Mouse (Mus musculus): ENCODE measurements around the gene Pmepa1. TPM values are rescaled to one million over a fixed set of nuclear protein-coding genes. Genes with fewer than 3 reads are reported as not detected.

The Pmepa1 gene
- total and polyA plus RNA-seq, 2 experiments: 0.28 to 1.8 TPM

- peaks cover 1% of the 10 kb centered on the region; the same call in 1 of the 2 replicates for H3K4me1 ChIP-seq (ENCODE audit: control insufficient read depth, insufficient read depth, low read length)
- H3K27ac ChIP-seq (replicated peaks; ENCODE audit: insufficient read depth, low read depth, low read length): no peak overlapping the region
- WGBS: 61% methylated on average over 7 of the region's 7 CpGs
- H3K36me3 ChIP-seq (ENCODE audit: control insufficient read depth, insufficient read depth, low read length): no peaks in the 10 kb centered on the region
- no peak for DNase-seq (ENCODE audit: extremely low read depth, low read depth, low spot score)
- TF ChIP-seq POLR2A (IDR thresholded peaks at IDR 0.05; ENCODE audit: extremely low read depth, insufficient read depth, low read length) (no peak), CTCF (IDR thresholded peaks at IDR 0.05; ENCODE audit: low read depth, low read length) (no peak)
- H3K4me3 ChIP-seq (ENCODE audit: insufficient read depth, low read depth, low read length): no peak overlapping the region
- no peaks in the 10 kb centered on the region for H3K79me2 ChIP-seq (ENCODE audit: control insufficient read depth, insufficient read depth, low read length)
- H3K27me3 ChIP-seq (ENCODE audit: control insufficient read depth, insufficient read depth, low read length): no peaks in the 10 kb centered on the region
- H3K9ac ChIP-seq (ENCODE audit: low read depth, low read length): no peak overlapping the region
These were observed 51.5 kb downstream of the Pmepa1 start for GRCm38 (mm10) chr2:173224832-173225231.

- 44% methylated on average over 3 of the region's 3 CpGs for WGBS
- Histone ChIP-seq H3K9ac (ENCODE audit: low read depth, low read length) (no peak overlapping the region), H3K4me1 (ENCODE audit: control insufficient read depth, insufficient read depth, low read length) (peaks cover 7% of the 10 kb centered on the region), H3K79me2 (ENCODE audit: control insufficient read depth, insufficient read depth, low read length) (no peaks in the 10 kb centered on the region), H3K27ac (replicated peaks; ENCODE audit: insufficient read depth, low read depth, low read length) (no peak overlapping the region), H3K27me3 (ENCODE audit: control insufficient read depth, insufficient read depth, low read length) (no peaks in the 10 kb centered on the region), H3K4me3 (ENCODE audit: insufficient read depth, low read depth, low read length) (no peak overlapping the region), H3K36me3 (ENCODE audit: control insufficient read depth, insufficient read depth, low read length) (no peaks in the 10 kb centered on the region)
- no peak for DNase-seq (ENCODE audit: extremely low read depth, low read depth, low spot score)
- TF ChIP-seq CTCF (IDR thresholded peaks at IDR 0.05; ENCODE audit: low read depth, low read length): no peak
- TF ChIP-seq POLR2A (IDR thresholded peaks at IDR 0.05; ENCODE audit: extremely low read depth, insufficient read depth, low read length): no peak
These were observed 52.2 kb downstream of the Pmepa1 start for GRCm38 (mm10) chr2:173224097-173224496.

GRCm38 (mm10) chr2:173223496-173223895, 52.8 kb downstream of the Pmepa1 start:
- no peak overlapping the region for H3K4me3 ChIP-seq (ENCODE audit: insufficient read depth, low read depth, low read length)
- no peaks in the 10 kb centered on the region for H3K36me3 ChIP-seq (ENCODE audit: control insufficient read depth, insufficient read depth, low read length)
- 74% methylated on average over 3 of the region's 3 CpGs for WGBS
- TF ChIP-seq CTCF (IDR thresholded peaks at IDR 0.05; ENCODE audit: low read depth, low read length) (no peak), POLR2A (IDR thresholded peaks at IDR 0.05; ENCODE audit: extremely low read depth, insufficient read depth, low read length) (no peak)
- peaks cover 10% of the 10 kb centered on the region for H3K4me1 ChIP-seq (ENCODE audit: control insufficient read depth, insufficient read depth, low read length)
- H3K9ac ChIP-seq (ENCODE audit: low read depth, low read length): no peak overlapping the region
- H3K79me2 ChIP-seq (ENCODE audit: control insufficient read depth, insufficient read depth, low read length): no peaks in the 10 kb centered on the region
- no peak for DNase-seq (ENCODE audit: extremely low read depth, low read depth, low spot score)
- no peak overlapping the region for H3K27ac ChIP-seq (replicated peaks; ENCODE audit: insufficient read depth, low read depth, low read length)
- no peaks in the 10 kb centered on the region for H3K27me3 ChIP-seq (ENCODE audit: control insufficient read depth, insufficient read depth, low read length)

DNA sequence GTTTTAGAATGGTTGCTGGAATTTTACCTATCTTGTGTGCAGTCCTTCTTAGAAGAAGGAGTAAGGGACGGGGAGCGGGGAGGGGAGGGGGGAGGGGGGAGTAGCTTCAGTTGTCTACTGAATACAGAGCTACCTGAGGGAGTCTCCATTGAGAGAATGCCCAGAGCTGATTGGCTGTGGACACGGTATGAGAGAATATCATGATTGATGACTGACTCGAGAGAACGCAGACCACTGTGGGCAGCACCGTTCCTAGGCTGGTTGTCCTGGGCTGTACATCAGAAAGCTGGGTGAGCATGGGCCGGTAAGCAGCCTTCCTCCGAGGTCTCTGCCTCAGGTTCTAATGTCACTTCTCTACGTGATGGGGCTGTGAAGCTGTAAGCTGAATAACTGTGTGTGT, 55.6 kb downstream of the Pmepa1 start:
- Histone ChIP-seq H3K4me1 (ENCODE audit: control insufficient read depth, insufficient read depth, low read length) (peaks cover 14% of the 10 kb centered on the region), H3K27me3 (ENCODE audit: control insufficient read depth, insufficient read depth, low read length) (no peaks in the 10 kb centered on the region), H3K4me3 (ENCODE audit: insufficient read depth, low read depth, low read length) (no peak overlapping the region), H3K79me2 (ENCODE audit: control insufficient read depth, insufficient read depth, low read length) (no peaks in the 10 kb centered on the region), H3K27ac (replicated peaks; ENCODE audit: insufficient read depth, low read depth, low read length) (no peak overlapping the region), H3K36me3 (ENCODE audit: control insufficient read depth, insufficient read depth, low read length) (no peaks in the 10 kb centered on the region), H3K9ac (ENCODE audit: low read depth, low read length) (no peak overlapping the region)
- DNase-seq (ENCODE audit: extremely low read depth, low read depth, low spot score): no peak
- WGBS: 95% methylated on average over 9 of the region's 9 CpGs
- no peak for TF ChIP-seq POLR2A (IDR thresholded peaks at IDR 0.05; ENCODE audit: extremely low read depth, insufficient read depth, low read length)
- TF ChIP-seq CTCF (IDR thresholded peaks at IDR 0.05; ENCODE audit: low read depth, low read length): no peak

DNA sequence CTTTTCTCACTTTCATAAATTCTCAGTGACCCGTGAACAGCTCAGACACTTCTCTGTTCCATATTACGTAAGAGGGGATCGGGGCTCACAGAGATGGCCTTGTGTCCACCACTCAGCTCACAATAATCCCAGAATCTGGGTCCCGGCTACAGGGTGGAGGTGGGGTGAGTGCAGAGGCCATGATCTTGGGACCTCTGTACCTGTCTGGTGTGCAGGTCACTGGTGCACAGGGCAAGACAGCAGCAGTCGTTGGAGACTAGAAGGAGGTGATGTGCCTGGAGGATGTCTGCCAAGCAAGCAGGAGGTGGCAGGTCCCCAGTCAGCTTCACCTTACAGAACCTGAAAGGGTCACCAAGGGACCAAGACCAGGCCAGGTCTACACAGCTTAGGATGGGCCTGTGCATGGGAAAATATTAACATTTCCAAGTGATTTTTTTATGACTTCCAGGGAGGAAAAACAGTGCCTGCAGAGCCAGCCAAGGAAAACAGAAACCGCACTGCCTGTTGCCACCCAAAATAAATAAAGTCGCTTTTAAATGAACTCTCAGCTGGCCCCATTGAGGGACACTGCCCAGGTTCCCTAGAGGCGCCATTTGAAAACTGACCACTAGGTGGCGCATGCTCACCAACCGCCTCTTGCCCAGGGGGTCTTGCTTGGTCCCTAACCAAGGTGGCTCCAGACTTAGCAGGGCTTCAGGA, 56.9 kb downstream of the Pmepa1 start:
- Histone ChIP-seq H3K4me3 (ENCODE audit: insufficient read depth, low read depth, low read length) (no peak overlapping the region), H3K9ac (ENCODE audit: low read depth, low read length) (peak overlapping the region; percentile 20), H3K27ac (replicated peaks; ENCODE audit: insufficient read depth, low read depth, low read length) (peak overlapping the region; percentile 63), H3K36me3 (ENCODE audit: control insufficient read depth, insufficient read depth, low read length) (no peaks in the 10 kb centered on the region), H3K27me3 (ENCODE audit: control insufficient read depth, insufficient read depth, low read length) (no peaks in the 10 kb centered on the region), H3K79me2 (ENCODE audit: control insufficient read depth, insufficient read depth, low read length) (no peaks in the 10 kb centered on the region), H3K4me1 (ENCODE audit: control insufficient read depth, insufficient read depth, low read length) (peaks cover 14% of the 10 kb centered on the region)
- peak; percentile 86 for DNase-seq (ENCODE audit: extremely low read depth, low read depth, low spot score)
- WGBS: 14% methylated on average over 10 of the region's 10 CpGs
- TF ChIP-seq POLR2A (IDR thresholded peaks at IDR 0.05; ENCODE audit: extremely low read depth, insufficient read depth, low read length) (no peak), CTCF (IDR thresholded peaks at IDR 0.05; ENCODE audit: low read depth, low read length) (peak; percentile 91)

DNA sequence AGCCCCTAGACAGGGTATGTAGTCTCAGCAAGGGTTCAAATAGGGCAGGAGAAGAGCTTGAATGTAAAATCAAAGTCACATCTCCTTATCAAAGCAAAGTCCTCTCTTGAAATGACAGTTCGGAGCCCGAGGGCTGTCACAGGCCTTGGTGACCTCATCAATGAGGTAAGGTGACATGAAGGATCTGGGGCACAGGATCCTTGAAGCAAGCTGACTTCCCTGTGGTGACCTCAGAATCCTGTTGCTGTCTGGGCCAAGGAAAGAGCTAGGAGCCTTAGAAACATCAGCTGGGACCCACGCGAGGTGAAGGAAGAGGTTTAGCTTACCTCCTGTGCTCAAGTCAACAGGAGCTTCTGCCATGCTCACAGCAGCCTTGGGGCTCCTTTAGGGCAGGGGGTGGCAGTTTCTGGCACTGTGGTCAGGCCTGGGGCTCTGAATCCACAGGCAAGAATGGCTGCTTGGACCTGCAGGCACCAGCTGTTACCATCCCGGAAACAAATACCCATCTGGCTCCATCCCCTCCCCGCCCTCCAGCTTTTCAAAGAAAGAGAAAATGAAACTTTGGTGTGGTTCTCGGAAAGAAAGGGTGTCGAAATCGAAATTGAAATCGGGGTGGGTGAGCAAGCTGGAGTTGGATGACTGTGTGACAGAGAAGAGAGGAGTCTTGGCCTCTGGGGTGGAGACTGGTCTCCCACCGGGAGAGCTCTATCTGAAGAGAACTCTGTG, 57.8 kb downstream of the Pmepa1 start, which contains the start of gene Zbp1:
Gene Zbp1, minus strand, starts transcription at position 508 of the 726 bp plus-strand sequence.
- WGBS: 21% methylated on average over 11 of the region's 11 CpGs
- Histone ChIP-seq H3K4me1 (ENCODE audit: control insufficient read depth, insufficient read depth, low read length) (peaks cover 14% of the 10 kb centered on the region), H3K36me3 (ENCODE audit: control insufficient read depth, insufficient read depth, low read length) (no peaks in the 10 kb centered on the region), H3K9ac (ENCODE audit: low read depth, low read length) (peak within 1 kb of the TSS; percentile 43), H3K79me2 (ENCODE audit: control insufficient read depth, insufficient read depth, low read length) (no peaks in the 10 kb centered on the region), H3K4me3 (ENCODE audit: insufficient read depth, low read depth, low read length) (peak within 1 kb of the TSS; percentile 54), H3K27me3 (ENCODE audit: control insufficient read depth, insufficient read depth, low read length) (no peaks in the 10 kb centered on the region), H3K27ac (replicated peaks; ENCODE audit: insufficient read depth, low read depth, low read length) (peak within 1 kb of the TSS; percentile 67)
- peak; percentile 64 for DNase-seq (ENCODE audit: extremely low read depth, low read depth, low spot score)
- TF ChIP-seq CTCF (IDR thresholded peaks at IDR 0.05; ENCODE audit: low read depth, low read length) (no peak), POLR2A (IDR thresholded peaks at IDR 0.05; ENCODE audit: extremely low read depth, insufficient read depth, low read length) (no peak)

All from liver, adult 2 months (tissue).